Mouse (Mus musculus): ENCODE data around the gene Slc35c2.

The Slc35c2 gene

DNA sequence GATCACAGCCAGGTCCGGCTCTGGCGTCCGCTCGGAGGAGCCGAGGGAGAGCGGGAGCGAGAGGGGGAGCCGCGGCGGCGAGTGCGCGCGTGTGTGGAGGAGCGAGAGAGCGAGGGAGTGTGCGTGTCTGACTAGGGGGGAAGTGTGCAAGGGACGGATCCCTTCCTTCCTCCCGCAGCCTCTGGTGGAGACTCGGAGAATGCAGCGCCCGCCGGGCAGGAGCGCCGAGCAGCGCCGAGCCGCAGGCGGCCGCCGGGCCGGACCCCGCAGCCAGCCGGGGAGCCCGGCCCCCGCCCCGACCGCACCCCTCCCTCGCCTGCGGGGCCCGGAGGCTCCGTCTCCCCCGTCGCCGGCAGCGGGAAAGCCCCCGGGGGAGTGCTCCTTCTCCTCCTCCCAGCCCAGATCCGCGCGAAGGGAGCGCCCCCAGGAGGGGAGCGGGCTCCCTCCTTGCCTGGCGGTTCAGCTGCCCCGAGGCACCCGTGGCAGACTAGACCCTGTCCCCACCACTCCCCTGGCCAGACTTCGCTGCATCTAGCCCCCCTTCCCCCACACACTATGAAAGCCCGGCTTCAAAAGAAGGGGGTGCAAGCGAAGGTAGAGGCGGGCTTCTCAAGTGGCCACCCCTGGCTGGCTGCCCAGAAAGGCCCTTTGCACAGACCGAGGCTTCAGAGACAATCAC, 52.9 kb downstream of the Slc35c2 start, which contains the start of gene Cdh22:
TSS of gene Cdh22 (minus strand) at position 241 of the 679 bp plus-strand sequence.
- DNase-seq = peak; percentile 82

DNA sequence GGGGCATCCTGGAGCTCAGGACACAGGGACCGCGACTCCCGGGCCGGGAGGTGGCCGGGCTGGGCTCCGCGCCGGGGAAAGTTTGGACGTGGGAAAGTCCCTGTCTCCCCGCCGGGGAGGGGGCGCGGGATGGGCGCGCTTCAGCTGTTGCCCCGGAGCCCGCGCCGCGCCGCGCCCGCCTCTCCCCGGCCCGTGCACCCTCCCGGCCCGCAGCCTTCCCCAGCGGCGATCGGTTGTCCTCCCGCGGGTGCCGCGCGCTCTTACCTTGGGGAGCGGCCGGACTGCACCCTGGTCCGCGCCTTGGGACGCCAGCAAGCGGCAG, 53.4 kb downstream of the Slc35c2 start:
- no peak for DNase-seq

DNA sequence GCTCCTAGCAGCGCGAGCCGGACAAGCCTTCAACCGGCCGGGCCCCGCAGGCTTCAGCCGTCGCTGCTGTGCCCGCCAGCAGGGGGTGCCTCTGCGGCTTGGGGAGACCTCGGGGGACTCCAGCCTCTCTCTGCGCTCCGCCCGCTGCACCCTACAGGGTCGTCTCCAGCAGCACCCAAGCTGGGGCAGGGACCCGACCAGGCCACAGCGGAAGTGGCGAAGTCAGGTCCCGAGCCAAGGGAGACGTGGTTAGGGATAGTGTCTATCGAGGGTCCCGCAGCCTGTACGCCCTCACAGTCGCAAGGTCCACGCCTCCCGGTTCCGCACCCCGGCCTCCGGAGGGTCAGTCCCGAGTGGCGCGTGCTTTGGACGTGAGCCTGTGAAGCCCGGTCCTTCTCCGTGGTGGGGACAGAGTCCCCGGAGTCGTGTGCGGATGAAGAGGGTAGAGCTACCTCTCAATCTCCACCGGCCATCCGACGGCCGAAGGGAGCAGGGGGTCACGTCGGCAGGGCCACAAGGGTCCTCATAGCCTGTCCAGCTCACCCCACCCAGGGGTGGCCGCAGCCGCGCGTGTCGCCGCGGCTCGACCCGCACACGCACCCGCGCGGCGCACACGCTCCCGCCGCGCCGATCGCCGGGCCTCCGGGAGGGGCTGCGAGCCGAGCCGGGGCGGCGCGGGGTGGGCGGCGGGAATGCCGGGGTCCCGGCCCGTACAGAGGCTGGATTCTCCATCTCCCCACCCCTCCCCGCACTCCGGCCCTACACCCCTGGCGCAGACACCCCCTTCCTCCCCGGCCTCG, 54.0 kb downstream of the Slc35c2 start:
- DNase-seq = peak; percentile 59

DNA sequence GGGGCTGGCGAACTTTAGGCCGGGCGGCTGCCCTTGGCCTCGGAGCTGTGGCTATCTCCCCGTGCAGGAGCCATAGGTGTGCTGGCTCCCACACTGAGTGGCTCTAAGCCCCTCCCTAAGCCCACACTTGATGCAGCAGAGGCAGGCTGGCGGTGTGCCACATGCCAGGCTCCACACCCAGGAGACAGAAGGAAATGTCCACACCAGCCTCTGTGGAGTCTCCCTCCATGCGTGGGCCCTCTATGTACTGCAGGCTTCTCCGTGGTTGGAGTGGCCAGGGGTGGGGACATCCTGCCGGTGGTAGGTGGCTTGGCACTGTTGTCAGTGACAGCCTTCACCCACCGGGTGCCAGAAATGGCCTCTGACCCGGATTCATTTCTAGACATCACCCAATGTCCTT, 58.6 kb downstream of the Slc35c2 start:
- DNase-seq = no peak

Data from right cerebral cortex, postnatal 25 days (tissue).